Mouse (Mus musculus): Measurements from ENCODE around the gene Gm20855.
"Not testable (repeated sequence)": the region's sequence is repeated elsewhere in the genome, so short reads cannot be mapped to it uniquely, and the experiment has no call there.

The Gm20855 gene

DNA sequence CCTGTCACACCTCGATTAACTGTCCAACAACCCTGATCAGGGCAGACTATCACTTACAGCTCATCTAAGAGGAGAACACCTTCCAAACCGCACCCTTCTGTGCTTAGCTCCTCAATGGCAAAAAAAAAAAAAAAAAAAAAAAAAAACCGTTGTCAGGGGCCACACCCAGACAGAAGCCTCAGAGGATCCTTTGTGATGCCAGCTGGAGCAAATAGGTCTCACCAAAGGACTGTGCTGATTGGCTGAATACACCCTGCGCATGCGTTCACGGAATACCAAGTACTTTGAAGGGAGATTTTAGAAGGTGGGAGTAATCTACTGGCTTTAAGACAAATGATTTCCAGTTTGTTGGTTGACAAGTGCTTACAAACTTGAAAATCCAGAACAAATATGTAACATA lies at the start of gene Gm20855:
Gm20855 (minus strand) TSS at position 101 of the 400 bp plus-strand sequence.
- DNase-seq, result not testable (repeated sequence)
